Comparison of ENCODE assay signal across 8 mouse cellular contexts in the genomic region with DNA sequence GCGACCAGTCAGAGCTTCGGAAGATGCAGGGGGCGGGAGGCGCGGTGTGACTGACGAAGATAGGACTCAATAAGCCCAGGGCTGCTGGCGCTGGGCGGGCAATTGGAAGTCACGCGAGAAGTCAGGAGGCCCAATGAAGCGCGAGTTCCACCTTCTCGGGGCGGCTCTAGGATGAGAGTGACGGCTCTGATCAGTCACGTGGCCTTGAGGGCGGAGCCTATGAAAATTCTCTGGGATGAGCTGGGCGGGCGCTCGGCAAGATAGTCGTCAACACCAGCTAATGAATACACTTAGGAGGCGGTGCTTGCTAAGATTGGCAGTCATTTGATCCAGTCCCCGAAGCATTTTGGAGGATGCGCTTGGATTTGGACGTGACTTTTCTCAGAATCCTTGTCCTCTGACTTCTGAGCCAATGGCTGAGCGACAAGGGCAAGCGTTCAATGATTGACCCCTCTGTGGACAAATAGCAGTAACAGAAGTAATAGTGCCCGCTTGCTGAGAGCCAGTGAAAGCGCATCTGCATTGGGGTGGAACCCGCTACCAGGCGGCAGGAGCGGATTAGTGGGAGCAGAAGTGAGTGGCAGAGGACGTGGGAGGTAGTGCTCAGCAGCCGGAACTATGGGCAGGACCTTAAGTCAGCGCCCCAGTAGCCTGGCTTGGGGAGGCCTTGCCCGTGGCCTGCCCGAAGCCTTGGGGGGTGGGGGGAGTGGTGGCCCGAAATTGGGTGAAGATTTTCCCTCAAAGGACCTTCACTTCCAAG. TPM values are rescaled to one million over a fixed set of nuclear protein-coding genes. Genes with fewer than 3 reads are reported as not detected.
A peak's percentile ranks its signal among the peaks of the same experiment; 100 is the strongest.
DNase-seq lines count a peak whose midpoint lies in the region; ATAC-seq and TF ChIP-seq lines count a peak whose summit lies in the region.

No protein-coding gene starts in this region.

- 0 out of 2 replicates have a peak, but pooled peaks cover 6% of the 10 kb centered on the region for H3K27me3 ChIP-seq in forebrain, embryonic 13.5 days
- H3K27me3 ChIP-seq in liver, postnatal 0 days (ENCODE audit: insufficient read depth, low read length): no peaks in the 10 kb centered on the region
- H3K27me3 ChIP-seq in neural tube, embryonic 14.5 days (ENCODE audit: control insufficient read depth, insufficient read depth, low read length): no peaks in the 10 kb centered on the region; the same call in 1 of the 2 replicates

- H3K9me3 ChIP-seq in forebrain, embryonic 13.5 days (replicated peaks): no peaks in the 10 kb centered on the region
- H3K9me3 ChIP-seq in liver, postnatal 0 days (ENCODE audit: low read length): no peaks in the 10 kb centered on the region
- H3K9me3 ChIP-seq in neural tube, embryonic 14.5 days (ENCODE audit: control insufficient read depth, low read length): no peaks in the 10 kb centered on the region

- H3K36me3 ChIP-seq in forebrain, embryonic 13.5 days (ENCODE audit: poor library complexity, severe bottlenecking): peaks cover 22% of the 10 kb centered on the region
- peaks cover 19% of the 10 kb centered on the region for H3K36me3 ChIP-seq in liver, postnatal 0 days (replicated peaks; ENCODE audit: insufficient read depth, low read length)
- H3K36me3 ChIP-seq in neural tube, embryonic 14.5 days (ENCODE audit: control insufficient read depth, insufficient read depth, low read length): peaks cover 9% of the 10 kb centered on the region

- H3K4me1 ChIP-seq in forebrain, embryonic 13.5 days: peaks cover 21% of the 10 kb centered on the region
- peaks cover 22% of the 10 kb centered on the region for H3K4me1 ChIP-seq in liver, postnatal 0 days (ENCODE audit: insufficient read depth)
- H3K4me1 ChIP-seq in neural tube, embryonic 14.5 days (ENCODE audit: control insufficient read depth, insufficient read depth, low read length): peaks cover 12% of the 10 kb centered on the region

- 0 out of 2 replicates have a peak, but pooled peaks have one; percentile 13 for TF ChIP-seq CTCF in liver, postnatal 0 days (IDR thresholded peaks at IDR 0.05; ENCODE audit: low read depth)

- peak overlapping the region; percentile 76 for H3K27ac ChIP-seq in forebrain, embryonic 13.5 days
- peak overlapping the region; percentile 91 for H3K27ac ChIP-seq in liver, postnatal 0 days (ENCODE audit: low read depth)
- H3K27ac ChIP-seq in neural tube, embryonic 14.5 days (ENCODE audit: low read depth, low read length): peak overlapping the region; percentile 71

- ATAC-seq in cerebellum, adult (ENCODE audit: insufficient number of reproducible peaks, low FRiP score, low TSS enrichment): peak; percentile 93
- peak; percentile 98 for ATAC-seq in forebrain, embryonic 13.5 days
- ATAC-seq in liver, postnatal 0 days: peak; percentile 89
- peak; percentile 98 for ATAC-seq in neural tube, embryonic 14.5 days (ENCODE audit: low read depth)

- peak; percentile 100 for DNase-seq in ES-CJ7 (ENCODE audit: low read depth, low spot score)
- peak; percentile 100 for DNase-seq in heart, postnatal 10 days
- peak; percentile 100 for DNase-seq in large intestine, adult 2 months (ENCODE audit: low read depth, low spot score)
- DNase-seq in liver, postnatal 0 days: peak; percentile 99
- DNase-seq in testis, postnatal 10 days (ENCODE audit: low spot score): peak; percentile 99

- 1% methylated on average over 38 of the region's 38 CpGs for WGBS in forebrain, embryonic 13.5 days
- WGBS in large intestine, adult 2 months: under 1% methylated on average over 38 of the region's 38 CpGs
- under 1% methylated on average over 38 of the region's 38 CpGs for WGBS in liver, postnatal 0 days (ENCODE audit: insufficient replicate concordance)
- WGBS in neural tube, embryonic 14.5 days: under 1% methylated on average over 36 of the region's 38 CpGs

- peak overlapping the region; percentile 58 for H3K9ac ChIP-seq in forebrain, embryonic 13.5 days
- peak overlapping the region; percentile 64 for H3K9ac ChIP-seq in liver, postnatal 0 days (replicated peaks)
- peak overlapping the region; percentile 99 for H3K9ac ChIP-seq in neural tube, embryonic 14.5 days (replicated peaks; ENCODE audit: low read depth, low read length)

- intact Hi-C loops in heart, postnatal 10 days (cut with DNase I): loop anchor here (2.0 kb wide), 2 partner anchors 19 to 29 kb away; no protein-coding TSS in a partner anchor

- TF ChIP-seq EP300 in liver, postnatal 0 days (IDR thresholded peaks at IDR 0.05; ENCODE audit: low read depth): 0 out of 2 replicates have a peak, but pooled peaks have one; percentile 32

- H3K4me2 ChIP-seq in forebrain, embryonic 13.5 days: peak overlapping the region; percentile 61
- H3K4me2 ChIP-seq in liver, postnatal 0 days (ENCODE audit: low read depth, low read length): peak overlapping the region; percentile 87
- peak overlapping the region; percentile 99 for H3K4me2 ChIP-seq in neural tube, embryonic 14.5 days (ENCODE audit: low read depth, low read length)

- peak overlapping the region; percentile 38 for H3K4me3 ChIP-seq in forebrain, embryonic 13.5 days
- H3K4me3 ChIP-seq in liver, postnatal 0 days (ENCODE audit: low read depth, low read length): peak overlapping the region; percentile 72
- H3K4me3 ChIP-seq in neural tube, embryonic 14.5 days (ENCODE audit: low read depth, low read length): peak overlapping the region; percentile 91

RNA-seq across cellular contexts. Expression of a gene that starts 0.5 kb away (rescaled TPM):
- polyA plus RNA-seq in forebrain, embryonic 13.5 days (2015; fragmentation: Nextera tagmentation; extraction: Ambion mirVana): 36.4 and 39.1 TPM in 2 replicates
- total RNA-seq in heart, postnatal 10 days (2021): 10 to 100 TPM; 81.4 to 83.4 TPM
- polyA plus RNA-seq in large intestine, adult 2 months (2012; rRNA removed): 45.6 and 60.9 TPM in 2 replicates
- polyA plus RNA-seq in liver, postnatal 0 days (2015; fragmentation: Nextera tagmentation; extraction: Ambion mirVana): 14.6 and 16.6 TPM in 2 replicates
- 32.1 and 36.8 TPM in 2 replicates for polyA plus RNA-seq in neural tube, embryonic 14.5 days (2014; fragmentation: Nextera tagmentation; extraction: Ambion mirVana)

RNA-seq across cellular contexts. Expression of a gene that starts 9.6 kb away (rescaled TPM):
- not detected in 2 replicates for polyA plus RNA-seq in forebrain, embryonic 13.5 days (2015; fragmentation: Nextera tagmentation; extraction: Ambion mirVana)
- total RNA-seq in heart, postnatal 10 days (2021): not detected
- polyA plus RNA-seq in large intestine, adult 2 months (2012; rRNA removed): not detected in 2 replicates
- not detected in 2 replicates for polyA plus RNA-seq in liver, postnatal 0 days (2015; fragmentation: Nextera tagmentation; extraction: Ambion mirVana)
- not detected in 2 replicates for polyA plus RNA-seq in neural tube, embryonic 14.5 days (2014; fragmentation: Nextera tagmentation; extraction: Ambion mirVana)

RNA-seq across cellular contexts. Expression of a gene that starts 20.6 kb away (rescaled TPM):
- 0.52 and 0.54 TPM in 2 replicates for polyA plus RNA-seq in forebrain, embryonic 13.5 days (2015; fragmentation: Nextera tagmentation; extraction: Ambion mirVana)
- not detected for total RNA-seq in heart, postnatal 10 days (2021)
- not detected in 2 replicates for polyA plus RNA-seq in large intestine, adult 2 months (2012; rRNA removed)
- 0.09 and 0.18 TPM in 2 replicates for polyA plus RNA-seq in liver, postnatal 0 days (2015; fragmentation: Nextera tagmentation; extraction: Ambion mirVana)
- 0.37 and 0.63 TPM in 2 replicates for polyA plus RNA-seq in neural tube, embryonic 14.5 days (2014; fragmentation: Nextera tagmentation; extraction: Ambion mirVana)

RNA-seq across cellular contexts. Expression of a gene that starts 20.8 kb away (rescaled TPM):
- 77.6 and 85.6 TPM in 2 replicates for polyA plus RNA-seq in forebrain, embryonic 13.5 days (2015; fragmentation: Nextera tagmentation; extraction: Ambion mirVana)
- 10 to 100 TPM; 29.0 to 30.0 TPM for total RNA-seq in heart, postnatal 10 days (2021)
- polyA plus RNA-seq in large intestine, adult 2 months (2012; rRNA removed): 37.4 and 43.8 TPM in 2 replicates
- polyA plus RNA-seq in liver, postnatal 0 days (2015; fragmentation: Nextera tagmentation; extraction: Ambion mirVana): 26.7 and 31.3 TPM in 2 replicates
- polyA plus RNA-seq in neural tube, embryonic 14.5 days (2014; fragmentation: Nextera tagmentation; extraction: Ambion mirVana): 65.7 and 69.6 TPM in 2 replicates

RNA-seq across cellular contexts. Expression of a gene that starts 27.1 kb away (rescaled TPM):
- 0.68 and 2.1 TPM in 2 replicates for polyA plus RNA-seq in forebrain, embryonic 13.5 days (2015; fragmentation: Nextera tagmentation; extraction: Ambion mirVana)
- total RNA-seq in heart, postnatal 10 days (2021): under 1 TPM; 0.35 to 0.57 TPM
- polyA plus RNA-seq in large intestine, adult 2 months (2012; rRNA removed): 175 and 198 TPM in 2 replicates
- polyA plus RNA-seq in liver, postnatal 0 days (2015; fragmentation: Nextera tagmentation; extraction: Ambion mirVana): 33.0 and 39.9 TPM in 2 replicates
- 1.1 and 1.2 TPM in 2 replicates for polyA plus RNA-seq in neural tube, embryonic 14.5 days (2014; fragmentation: Nextera tagmentation; extraction: Ambion mirVana)

Comparison
In these comparisons a context has a peak if more than half of its experiments do, and no peak if none do; other contexts are left out.
1. Peak in every context shown above with its lines: DNase-seq, ATAC-seq, H3K4me3 ChIP-seq and H3K27ac ChIP-seq.
2. H3K4me3 ChIP-seq: peak in every context shown above with its lines; median percentile 91 in neural tube, embryonic 14.5 days; 72 in liver, postnatal 0 days; 38 in forebrain, embryonic 13.5 days.